Mouse (Mus musculus): Measurements from ENCODE around the gene Wdr5b.

The Wdr5b gene

DNA sequence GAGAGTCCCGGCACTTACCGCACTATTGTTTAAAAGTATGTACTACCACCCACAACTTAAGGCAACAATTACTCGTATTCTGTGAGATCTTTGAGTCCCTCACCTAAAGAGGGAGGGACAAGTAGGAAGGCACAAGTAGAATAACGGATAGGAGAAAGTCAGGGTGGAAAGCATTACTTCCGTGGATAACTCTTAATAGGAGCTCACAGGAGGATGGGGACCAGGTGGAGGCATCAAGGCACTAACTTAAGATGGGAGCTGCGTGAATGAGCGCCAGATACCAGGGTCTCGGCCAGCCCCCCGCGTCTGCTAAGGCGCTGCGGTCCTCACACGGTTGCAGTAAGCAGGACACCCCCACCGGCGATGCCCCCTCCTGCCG, 30.1 kb downstream of the Wdr5b start:
- no peak for DNase-seq (ENCODE audit: low spot score)

- DNase-seq (ENCODE audit: low spot score) = peak; percentile 93
These were observed 30.7 kb downstream of the Wdr5b start, which contains the start of the genes Fam162a and Ccdc58 for GRCm38 (mm10) chr16:36071450-36072379. TSS of gene Fam162a (minus strand) at chr16:36071594. TSS of gene Ccdc58 (plus strand) at chr16:36071685.

GRCm38 (mm10) chr16:36072410-36073011, 31.5 kb downstream of the Wdr5b start:
- DNase-seq (ENCODE audit: low spot score) = no peak

DNA sequence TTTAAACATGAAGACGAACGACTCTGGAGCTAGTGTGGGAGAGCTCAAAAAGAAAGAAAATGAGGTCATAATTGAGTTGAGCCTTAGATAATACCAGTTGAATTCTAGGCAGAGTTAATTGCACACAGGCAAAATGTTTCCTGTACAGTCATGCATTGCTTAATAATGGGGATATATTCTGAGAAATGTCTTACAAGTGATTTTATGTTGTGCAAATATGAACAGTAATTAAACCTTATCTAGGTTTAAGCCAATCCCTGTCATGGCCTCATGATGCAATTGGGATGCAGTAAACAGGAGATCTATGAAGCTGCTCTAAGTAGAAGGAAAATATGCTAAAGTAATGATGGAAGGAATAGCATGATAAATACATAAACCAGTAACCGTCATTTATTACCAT, 33.8 kb downstream of the Wdr5b start:
- no peak for DNase-seq (ENCODE audit: low spot score)

DNA sequence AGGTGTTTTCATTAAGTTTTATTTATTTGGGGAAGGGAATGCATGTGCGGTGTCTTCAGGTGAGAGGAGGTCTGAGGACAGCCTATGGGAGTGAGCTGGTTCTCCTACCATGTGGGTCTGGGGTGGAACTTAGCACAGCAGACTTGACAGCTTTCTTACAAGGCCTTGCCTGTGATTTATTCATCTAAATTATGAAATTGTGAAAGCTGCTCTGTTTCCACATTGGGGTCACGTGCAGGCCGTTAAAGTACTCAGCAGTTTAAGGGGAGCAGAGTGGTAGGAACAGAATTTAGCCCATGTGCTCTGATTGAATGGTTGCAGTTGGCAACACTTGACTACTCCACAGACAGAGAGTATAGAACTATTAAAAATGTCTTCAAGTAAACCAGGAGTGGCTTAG, 38.9 kb downstream of the Wdr5b start:
- no peak for DNase-seq (ENCODE audit: low spot score)

GRCm38 (mm10) chr16:36087846-36088245, 46.9 kb downstream of the Wdr5b start:
- DNase-seq (ENCODE audit: low spot score) = no peak

DNA sequence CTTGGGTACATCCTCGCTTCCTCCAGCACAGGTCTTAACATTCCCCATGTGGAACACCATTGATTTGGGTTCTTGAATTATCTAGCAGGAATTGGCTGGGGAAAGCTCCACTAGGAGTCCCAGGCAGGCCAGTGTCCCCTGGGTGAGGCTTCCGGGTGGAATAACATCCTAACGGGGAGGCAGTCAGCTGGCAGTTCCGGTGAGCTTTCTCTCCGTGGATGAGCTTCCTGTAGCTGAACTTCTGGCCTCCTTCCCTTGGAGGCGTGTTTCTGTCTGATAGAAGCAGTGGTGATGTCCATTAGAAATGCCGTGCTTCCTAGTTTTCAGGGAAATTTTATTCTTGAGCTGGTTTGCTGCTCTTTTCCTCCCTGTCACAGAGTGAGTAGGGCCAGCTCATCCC, 48.1 kb downstream of the Wdr5b start:
- DNase-seq (ENCODE audit: low spot score) = no peak

DNA sequence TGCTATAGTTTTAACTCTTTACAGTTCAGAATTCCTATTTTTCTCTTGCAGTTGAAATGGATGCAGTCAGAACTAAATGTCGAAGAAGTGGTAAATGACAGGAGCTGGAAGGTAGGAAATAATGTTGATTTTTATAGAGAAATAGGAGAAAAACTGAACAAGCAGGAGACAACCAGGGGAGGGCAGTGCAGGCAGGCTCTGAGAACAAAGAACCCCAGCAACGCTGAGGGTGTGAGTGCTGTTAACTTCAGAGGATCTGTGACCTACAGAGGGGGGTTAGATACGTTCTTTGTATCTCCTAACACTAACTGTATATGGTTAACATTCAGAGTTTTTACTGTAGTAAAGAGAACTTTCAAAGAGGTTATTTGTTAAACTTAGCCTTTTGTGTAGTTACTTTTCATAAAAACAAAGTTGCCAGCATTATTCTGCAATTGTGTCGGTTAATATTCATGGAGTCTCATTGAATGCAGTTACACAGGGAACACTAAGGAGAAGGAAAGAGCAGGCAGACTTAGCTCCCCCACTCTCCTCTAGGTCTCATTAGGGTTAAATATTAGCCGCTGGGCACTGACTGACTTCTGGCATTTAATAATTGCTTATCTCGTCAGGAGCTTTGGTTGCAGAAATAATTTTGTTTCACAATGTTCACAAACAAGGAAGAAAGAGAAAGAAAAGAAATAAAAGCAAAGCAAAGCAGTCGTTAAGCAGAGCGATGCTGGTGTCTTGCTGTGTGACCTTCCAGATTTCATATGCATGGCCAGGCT, 49.0 kb downstream of the Wdr5b start:
- peak; percentile 40 for DNase-seq (ENCODE audit: low spot score)

DNA sequence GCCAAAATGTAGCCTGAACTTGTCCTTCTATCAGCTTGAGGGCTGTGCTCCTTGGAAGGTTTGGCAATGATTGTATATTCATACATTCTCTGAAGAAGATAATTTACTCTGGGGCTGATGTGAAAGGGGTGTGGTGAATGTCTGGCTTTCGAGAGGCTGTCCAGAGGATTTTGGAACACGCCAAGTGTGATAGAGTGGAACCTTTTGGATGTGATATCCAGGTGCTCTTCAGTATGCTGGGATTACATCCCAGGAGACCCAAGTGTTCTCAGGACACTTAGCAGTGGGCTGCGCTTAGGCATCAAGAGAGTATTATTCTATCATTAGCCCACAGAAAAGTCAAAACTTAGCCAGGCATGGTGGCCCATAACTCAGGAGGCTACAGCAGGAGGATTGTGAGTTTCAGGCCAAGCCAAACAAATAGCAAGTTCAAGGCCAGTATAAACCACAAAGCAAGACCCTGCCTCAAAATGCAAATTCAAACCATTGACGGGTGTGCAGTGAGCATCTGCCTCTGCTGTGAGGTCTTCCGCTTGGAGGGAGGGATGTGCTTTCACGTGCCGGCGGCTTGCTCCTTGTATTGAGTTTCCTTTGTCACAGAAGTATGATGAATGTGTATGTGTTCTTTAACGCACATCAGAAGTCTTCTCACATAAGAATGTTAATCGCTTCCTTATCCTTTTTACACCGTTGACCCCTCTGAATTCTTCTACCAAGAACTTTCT, 50.0 kb downstream of the Wdr5b start:
- no peak for DNase-seq (ENCODE audit: low spot score)

Measured in retina, embryonic 14.5 days (tissue).